Mouse (Mus musculus) hematopoietic stem cell, adult 5-6 weeks (primary cell): ENCODE results near the gene Tmppe. TPM values are rescaled to one million over a fixed set of nuclear protein-coding genes. Genes with fewer than 3 reads are reported as not detected.
"Not testable (repeated sequence)": the region's sequence is repeated elsewhere in the genome, so short reads cannot be mapped to it uniquely, and the experiment has no call there.

Source experiments
- ATAC-seq, 2 experiments: fragments of 125-278 bp in 1 of 2; replicated peaks in 1 of 2; 2 replicates each; pipeline ENCODE4 v1.8.0; 2016 to 2017; ENCODE audit warnings: inconsistent platforms in 2 of 2, mild to moderate bottlenecking in 2 of 2, moderate number of reproducible peaks in 2 of 2, low read depth in 1 of 2, moderate TSS enrichment in 1 of 2; ENCODE audit not compliant: low FRiP score in 2 of 2, poor library complexity in 2 of 2, severe bottlenecking in 2 of 2, insufficient read depth in 1 of 2, low TSS enrichment in 1 of 2
- total RNA-seq: library from RNA; stranded (forward); fragments of 172-1452, 232-1000 nt; gene quantifications from 2 replicates; pipeline ENCODE4 v1.2.3, GENCODE M21; 2017

The Tmppe gene
- total RNA-seq, 1 experiment from 2014 or later = 6.9 TPM

- ATAC-seq = peak; percentile 76 to 81
Measured at GRCm38 (mm10) chr9:114389905-114390748, 10.8 kb upstream of the Tmppe start, which contains the start of gene Crtap. TSS of gene Crtap (minus strand) at chr9:114390675.

- no peak for ATAC-seq
Measured at GRCm38 (mm10) chr9:114390749-114391075, 10.2 kb upstream of the Tmppe start.

GRCm38 (mm10) chr9:114394136-114394535 lies 6.8 kb upstream of the Tmppe start:
- not testable (repeated sequence) for ATAC-seq

GRCm38 (mm10) chr9:114394677-114395076 lies 6.2 kb upstream of the Tmppe start:
- ATAC-seq = no peak

- ATAC-seq = peak in 1 of 2 experiments; percentile 37; a peak in 1 of 4 replicates
Measured at GRCm38 (mm10) chr9:114395258-114395657, 5.6 kb upstream of the Tmppe start.

GRCm38 (mm10) chr9:114399680-114400079 lies 1.2 kb upstream of the Tmppe start:
- no peak for ATAC-seq

- no peak for ATAC-seq
Measured at GRCm38 (mm10) chr9:114400588-114400948, 337 bp upstream of the Tmppe start.

GRCm38 (mm10) chr9:114401685-114402080 lies 778 bp downstream of the Tmppe start:
- ATAC-seq = peak; percentile 30 to 35

GRCm38 (mm10) chr9:114407676-114408075 lies 6.8 kb downstream of the Tmppe start:
- no peak for ATAC-seq

GRCm38 (mm10) chr9:114410313-114410862 lies 9.5 kb downstream of the Tmppe start:
- no peak for ATAC-seq

GRCm38 (mm10) chr9:114411295-114411694 lies 10.4 kb downstream of the Tmppe start:
- ATAC-seq = no peak

- no peak for ATAC-seq
Measured at GRCm38 (mm10) chr9:114412406-114412805, 11.5 kb downstream of the Tmppe start.

- ATAC-seq = no peak
Measured at GRCm38 (mm10) chr9:114413866-114414265, 13.0 kb downstream of the Tmppe start.

GRCm38 (mm10) chr9:114415701-114416100 lies 14.8 kb downstream of the Tmppe start:
- ATAC-seq = peak; percentile 59 to 82; a peak in 3 of 4 replicates

- no peak for ATAC-seq
Measured at GRCm38 (mm10) chr9:114416646-114417517, 16.0 kb downstream of the Tmppe start.

- ATAC-seq = peak; percentile 38 to 63; a peak in 1 of 4 replicates
Measured at GRCm38 (mm10) chr9:114418187-114418586, 17.3 kb downstream of the Tmppe start.

GRCm38 (mm10) chr9:114420443-114420842 lies 19.5 kb downstream of the Tmppe start:
- no peak for ATAC-seq

- ATAC-seq = no peak; a peak in 1 of 4 replicates
Measured at GRCm38 (mm10) chr9:114421045-114421444, 20.1 kb downstream of the Tmppe start.
